Mouse (Mus musculus) CH12.LX (cell line): ENCODE measurements around the gene Kctd10.

Experiments
- CHD1 ChIP-seq: IDR thresholded peaks from 2 replicates; pipeline ENCODE4 v1.6.1; 2012; ENCODE audit warnings: low read depth, low read length, improper control_type of control experiment, inconsistent platforms
- CHD2 ChIP-seq: IDR thresholded peaks from 2 replicates; pipeline ENCODE4 v1.6.1; 2011; ENCODE audit warnings: low read length, improper control_type of control experiment
- CTCF ChIP-seq, 2 experiments: IDR thresholded peaks in 1 of 2; conservative IDR thresholded peaks in 1 of 2; 2 replicates each; pipeline ENCODE4 v1.5.1; 2011 to 2012; ENCODE audit warnings: low read depth in 2 of 2, low read length in 2 of 2, improper control_type of control experiment in 1 of 2, inconsistent platforms in 1 of 2, mild to moderate bottlenecking in 1 of 2, moderate library complexity in 1 of 2
- ELF1 ChIP-seq: IDR thresholded peaks from 2 replicates; pipeline ENCODE4 v1.6.1; 2014; ENCODE audit warnings: low read depth, mild to moderate bottlenecking, inconsistent platforms, low read length, improper control_type of control experiment
- EP300 ChIP-seq: IDR thresholded peaks from 2 replicates; pipeline ENCODE4 v1.6.1; 2011; ENCODE audit warnings: low read length, improper control_type of control experiment
- MAX ChIP-seq: IDR thresholded peaks from 2 replicates; pipeline ENCODE4 v1.6.1; 2011; ENCODE audit warnings: low read length, improper control_type of control experiment
- PAX5 ChIP-seq: IDR thresholded peaks from 2 replicates; pipeline ENCODE4 v1.6.1; 2012; ENCODE audit warnings: low read length, inconsistent platforms, mixed read lengths
- POLR2A ChIP-seq: IDR thresholded peaks from 2 replicates; pipeline ENCODE4 v1.6.1; 2011; ENCODE audit warnings: low read depth, mild to moderate bottlenecking, improper control_type of control experiment, low read length
- TBP ChIP-seq: conservative IDR thresholded peaks from 2 replicates; pipeline ENCODE4 v1.6.1; 2011; ENCODE audit warnings: low read depth, low read length, improper control_type of control experiment
- ZC3H11A ChIP-seq: IDR thresholded peaks from 2 replicates; pipeline ENCODE4 v1.6.1; 2012; ENCODE audit warnings: low read depth, mild to moderate bottlenecking, inconsistent platforms, low read length, improper control_type of control experiment

DNA sequence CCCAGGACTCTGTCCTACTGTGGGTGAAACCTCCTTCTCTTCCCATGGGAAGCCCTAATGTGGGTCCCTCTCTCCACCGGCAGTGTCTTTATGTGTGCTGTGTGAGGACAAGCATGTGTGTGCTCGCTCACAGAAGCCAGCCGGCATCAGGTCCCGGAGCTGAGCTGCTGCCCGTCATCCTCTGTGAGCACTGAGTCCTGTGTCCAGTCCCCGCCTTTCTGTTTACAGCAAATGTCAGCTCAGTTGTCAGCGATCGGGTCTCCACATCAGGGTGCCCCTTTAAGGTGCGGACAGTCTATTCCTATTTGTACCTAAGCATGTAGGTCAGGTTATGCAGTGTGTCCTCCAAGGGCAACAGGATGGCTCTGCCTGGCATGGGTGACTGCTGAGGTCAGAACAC, 6.7 kb downstream of the Kctd10 start:
- TF ChIP-seq ELF1 = no peak
- no peak for TF ChIP-seq TBP
- no peak for TF ChIP-seq PAX5
- no peak for TF ChIP-seq CTCF (conservative IDR thresholded peaks at IDR 0.05 in 1 of 2, IDR thresholded peaks at IDR 0.05 in 1 of 2; ENCODE audit: low read depth in 2 of 2, low read length in 2 of 2)
- TF ChIP-seq CHD1 = no peak
- TF ChIP-seq CHD2 = no peak
- no peak for TF ChIP-seq EP300
- no peak for TF ChIP-seq ZC3H11A
- no peak for TF ChIP-seq MAX
- TF ChIP-seq POLR2A = no peak
